Mouse (Mus musculus): ENCODE data around the gene Stpg4. TPM values are rescaled to one million over a fixed set of nuclear protein-coding genes. Genes with fewer than 3 reads are reported as not detected.

The Stpg4 gene
- total and polyA plus RNA-seq, 3 experiments: 0.33 TPM; not detected in 2

- no peak for DNase-seq (ENCODE audit: low spot score)
- H3K4me1 ChIP-seq (ENCODE audit: insufficient read depth, low read depth, low read length): no peaks in the 10 kb centered on the region; the same call in 1 of the 2 replicates
- TF ChIP-seq GATA1 (IDR thresholded peaks at IDR 0.05; ENCODE audit: borderline replicate concordance, low read length) (no peak), TAL1 (conservative IDR thresholded peaks at IDR 0.05; ENCODE audit: low read depth, low read length) (no peak), CTCF (IDR thresholded peaks at IDR 0.05; ENCODE audit: low read depth, low read length) (no peak)
Observed at GRCm38 (mm10) chr17:87349575-87349974, 78.0 kb downstream of the Stpg4 start.

GRCm38 (mm10) chr17:87349069-87349468, 78.5 kb downstream of the Stpg4 start:
- TF ChIP-seq POLR2AphosphoS5 (IDR thresholded peaks at IDR 0.05; ENCODE audit: insufficient replicate concordance, low read depth, low read length) (no peak), GATA2 (IDR thresholded peaks at IDR 0.05; ENCODE audit: borderline replicate concordance, low read depth, low read length) (no peak), GATA1 (IDR thresholded peaks at IDR 0.05; ENCODE audit: borderline replicate concordance, low read length) (no peak), TAL1 (conservative IDR thresholded peaks at IDR 0.05; ENCODE audit: low read depth, low read length) (no peak), CTCF (IDR thresholded peaks at IDR 0.05; ENCODE audit: low read depth, low read length) (no peak)
- peaks cover 95% of the 10 kb centered on the region for H3K36me3 ChIP-seq (replicated peaks)
- H3K9me3 ChIP-seq (replicated peaks): no peaks in the 10 kb centered on the region
- no peaks in the 10 kb centered on the region; the same call in 1 of the 2 replicates for H3K4me1 ChIP-seq (ENCODE audit: insufficient read depth, low read depth, low read length)
- H3K27me3 ChIP-seq (ENCODE audit: insufficient read depth, low read length): no peaks in the 10 kb centered on the region
- no peak overlapping the region for H3K4me3 ChIP-seq (ENCODE audit: low read depth, low read length)
- DNase-seq (ENCODE audit: low spot score) (no peak), ATAC-seq (ENCODE audit: extremely low read depth, insufficient number of reproducible peaks, low FRiP score, poor library complexity, severe bottlenecking) (no peak)

More at GRCm38 (mm10) chr17:87349575-87349974, 78.0 kb downstream of the Stpg4 start:
- H3K4me3 ChIP-seq (ENCODE audit: low read depth, low read length): no peak overlapping the region
- no peak for ATAC-seq (ENCODE audit: extremely low read depth, insufficient number of reproducible peaks, low FRiP score, poor library complexity, severe bottlenecking)
- peaks cover 95% of the 10 kb centered on the region for H3K36me3 ChIP-seq (replicated peaks)
- no peaks in the 10 kb centered on the region for H3K27me3 ChIP-seq (ENCODE audit: insufficient read depth, low read length)
- H3K9me3 ChIP-seq (replicated peaks): no peaks in the 10 kb centered on the region

DNA sequence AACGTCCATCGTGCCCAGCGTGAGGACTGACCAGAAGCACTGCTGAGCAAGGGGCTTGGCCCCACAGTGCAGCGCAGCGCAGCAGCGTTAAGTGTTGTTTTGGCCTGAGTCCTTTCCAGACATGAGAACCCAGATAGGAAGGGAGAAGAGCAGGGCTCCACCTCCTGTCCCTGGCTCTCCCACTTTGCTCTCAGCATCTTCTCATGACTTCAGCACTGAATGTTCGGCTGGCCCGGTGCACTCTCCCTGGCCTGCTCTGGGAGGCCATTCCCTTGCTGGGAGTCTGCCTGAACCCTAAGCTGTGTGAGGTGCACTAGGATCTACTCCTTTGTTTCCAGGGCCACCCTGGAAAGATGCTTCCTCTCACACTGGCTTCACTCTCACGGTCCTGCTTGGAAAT, 79.2 kb downstream of the Stpg4 start:
- TF ChIP-seq CTCF (IDR thresholded peaks at IDR 0.05; ENCODE audit: low read depth, low read length): no peak
- no peak for TF ChIP-seq TAL1 (conservative IDR thresholded peaks at IDR 0.05; ENCODE audit: low read depth, low read length)
- TF ChIP-seq GATA1 (IDR thresholded peaks at IDR 0.05; ENCODE audit: borderline replicate concordance, low read length): no peak
- TF ChIP-seq POLR2AphosphoS5 (IDR thresholded peaks at IDR 0.05; ENCODE audit: insufficient replicate concordance, low read depth, low read length): no peak
- no peak for TF ChIP-seq GATA2 (IDR thresholded peaks at IDR 0.05; ENCODE audit: borderline replicate concordance, low read depth, low read length)
- ATAC-seq (ENCODE audit: extremely low read depth, insufficient number of reproducible peaks, low FRiP score, poor library complexity, severe bottlenecking) (no peak), DNase-seq (ENCODE audit: low spot score) (no peak)
- H3K9me3 ChIP-seq (replicated peaks): no peaks in the 10 kb centered on the region
- no peaks in the 10 kb centered on the region; the same call in 1 of the 2 replicates for H3K4me1 ChIP-seq (ENCODE audit: insufficient read depth, low read depth, low read length)
- peaks cover 95% of the 10 kb centered on the region for H3K36me3 ChIP-seq (replicated peaks)
- H3K4me3 ChIP-seq (ENCODE audit: low read depth, low read length): no peak overlapping the region
- H3K27me3 ChIP-seq (ENCODE audit: insufficient read depth, low read length): no peaks in the 10 kb centered on the region

DNA sequence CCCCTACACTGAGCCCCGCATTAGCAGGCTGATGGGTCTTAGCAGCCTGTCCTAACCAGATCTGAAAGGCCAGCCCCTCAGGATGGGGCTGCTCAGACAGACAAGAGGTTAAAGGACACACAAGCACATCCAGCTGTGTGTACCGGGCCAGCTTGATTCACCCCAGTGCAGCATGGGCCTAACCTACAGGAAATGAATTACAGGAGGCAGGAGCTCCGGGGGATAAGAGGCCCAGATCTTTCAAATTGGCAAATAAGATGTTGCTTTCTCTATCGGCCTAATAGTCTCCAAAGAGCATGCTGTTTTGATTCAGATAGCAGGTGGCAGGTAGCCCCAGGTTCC, 82.3 kb downstream of the Stpg4 start:
- no peaks in the 10 kb centered on the region for H3K4me1 ChIP-seq (ENCODE audit: insufficient read depth, low read depth, low read length)
- no peaks in the 10 kb centered on the region for H3K27me3 ChIP-seq (ENCODE audit: insufficient read depth, low read length)
- ATAC-seq (ENCODE audit: extremely low read depth, insufficient number of reproducible peaks, low FRiP score, poor library complexity, severe bottlenecking) (no peak), DNase-seq (ENCODE audit: low spot score) (no peak)
- TF ChIP-seq TAL1 (conservative IDR thresholded peaks at IDR 0.05; ENCODE audit: low read depth, low read length) (no peak), GATA1 (IDR thresholded peaks at IDR 0.05; ENCODE audit: borderline replicate concordance, low read length) (no peak), CTCF (IDR thresholded peaks at IDR 0.05; ENCODE audit: low read depth, low read length) (no peak), GATA2 (IDR thresholded peaks at IDR 0.05; ENCODE audit: borderline replicate concordance, low read depth, low read length) (no peak), POLR2AphosphoS5 (IDR thresholded peaks at IDR 0.05; ENCODE audit: insufficient replicate concordance, low read depth, low read length) (no peak)
- no peak overlapping the region for H3K4me3 ChIP-seq (ENCODE audit: low read depth, low read length)
- no peaks in the 10 kb centered on the region for H3K9me3 ChIP-seq (replicated peaks)
- H3K36me3 ChIP-seq (replicated peaks): peaks cover 96% of the 10 kb centered on the region

DNA sequence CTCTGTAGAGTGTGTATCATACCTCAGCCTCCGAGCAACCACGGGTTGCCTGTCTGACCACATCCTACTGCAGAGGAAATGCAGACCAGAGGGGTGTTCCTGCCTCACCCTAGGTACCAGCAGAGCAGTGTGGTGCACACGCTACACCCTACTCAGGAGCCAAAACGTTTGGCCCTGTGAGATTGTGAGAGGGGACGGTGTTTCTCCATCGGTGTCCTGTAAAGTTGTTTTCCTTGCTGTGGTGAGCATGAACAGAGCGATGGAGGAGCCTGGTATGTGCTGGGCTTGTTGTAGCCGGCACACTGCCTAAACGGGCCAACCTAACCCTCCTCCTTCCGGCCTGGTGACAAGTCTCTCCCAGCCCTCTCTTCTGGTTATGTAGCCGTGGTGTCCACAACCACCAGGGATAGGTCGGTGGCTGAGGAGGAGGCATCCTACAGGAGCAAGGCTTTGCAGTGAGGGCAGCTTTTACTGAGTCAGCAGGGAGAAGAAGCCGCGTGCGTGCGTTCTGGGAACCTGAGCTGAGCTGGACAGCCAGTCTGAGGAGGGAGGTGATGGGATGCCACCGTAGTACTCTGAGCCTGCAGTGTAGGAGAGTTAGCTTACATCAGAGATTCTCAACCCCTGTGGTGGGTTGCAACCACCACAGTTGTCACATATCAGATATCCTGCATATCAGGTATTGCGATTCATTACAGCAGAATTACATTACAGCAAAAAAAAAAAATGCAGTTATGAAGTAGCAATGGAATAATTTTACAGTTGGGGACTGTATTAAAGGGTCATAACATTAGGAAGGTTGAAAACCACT, 82.9 kb downstream of the Stpg4 start:
- H3K36me3 ChIP-seq (replicated peaks): peaks cover 96% of the 10 kb centered on the region
- ATAC-seq (ENCODE audit: extremely low read depth, insufficient number of reproducible peaks, low FRiP score, poor library complexity, severe bottlenecking): no peak
- no peaks in the 10 kb centered on the region for H3K9me3 ChIP-seq (replicated peaks)
- DNase-seq (ENCODE audit: low spot score): no peak
- H3K4me3 ChIP-seq (ENCODE audit: low read depth, low read length): no peak overlapping the region
- no peaks in the 10 kb centered on the region for H3K4me1 ChIP-seq (ENCODE audit: insufficient read depth, low read depth, low read length)
- H3K27me3 ChIP-seq (ENCODE audit: insufficient read depth, low read length): no peaks in the 10 kb centered on the region
- no peak for TF ChIP-seq CTCF (IDR thresholded peaks at IDR 0.05; ENCODE audit: low read depth, low read length)
- no peak for TF ChIP-seq GATA2 (IDR thresholded peaks at IDR 0.05; ENCODE audit: borderline replicate concordance, low read depth, low read length)
- TF ChIP-seq POLR2AphosphoS5 (IDR thresholded peaks at IDR 0.05; ENCODE audit: insufficient replicate concordance, low read depth, low read length): no peak
- TF ChIP-seq TAL1 (conservative IDR thresholded peaks at IDR 0.05; ENCODE audit: low read depth, low read length): no peak
- TF ChIP-seq GATA1 (IDR thresholded peaks at IDR 0.05; ENCODE audit: borderline replicate concordance, low read length): no peak

- H3K4me1 ChIP-seq (ENCODE audit: insufficient read depth, low read depth, low read length): no peaks in the 10 kb centered on the region
- no peak for ATAC-seq (ENCODE audit: extremely low read depth, insufficient number of reproducible peaks, low FRiP score, poor library complexity, severe bottlenecking)
- peaks cover 97% of the 10 kb centered on the region for H3K36me3 ChIP-seq (replicated peaks)
- no peaks in the 10 kb centered on the region for H3K27me3 ChIP-seq (ENCODE audit: insufficient read depth, low read length)
- no peak for DNase-seq (ENCODE audit: low spot score)
- H3K4me3 ChIP-seq (ENCODE audit: low read depth, low read length): no peak overlapping the region
- no peak for TF ChIP-seq GATA1 (IDR thresholded peaks at IDR 0.05; ENCODE audit: borderline replicate concordance, low read length)
- TF ChIP-seq TAL1 (conservative IDR thresholded peaks at IDR 0.05; ENCODE audit: low read depth, low read length): no peak
- no peak for TF ChIP-seq POLR2AphosphoS5 (IDR thresholded peaks at IDR 0.05; ENCODE audit: insufficient replicate concordance, low read depth, low read length)
- TF ChIP-seq GATA2 (IDR thresholded peaks at IDR 0.05; ENCODE audit: borderline replicate concordance, low read depth, low read length): no peak
- no peak for TF ChIP-seq CTCF (IDR thresholded peaks at IDR 0.05; ENCODE audit: low read depth, low read length)
- no peaks in the 10 kb centered on the region for H3K9me3 ChIP-seq (replicated peaks)
Observed at GRCm38 (mm10) chr17:87343060-87343703, 84.4 kb downstream of the Stpg4 start.

Other genes with a start within 250 kb of the Stpg4 start
- 11.0 and 15.4 TPM in 2 replicates for gene Mcfd2, start 161.8 kb downstream of the Stpg4 start, total RNA-seq (2014; fragmentation: Nextera tagmentation)
- 34.4 and 34.6 TPM in 2 replicates for gene Mcfd2, start 161.8 kb downstream of the Stpg4 start, total RNA-seq (2017)
- 4.0 and 5.3 TPM in 2 replicates for gene Mcfd2, start 161.8 kb downstream of the Stpg4 start, polyA plus RNA-seq (2012)
- gene Ttc7, start 144.9 kb downstream of the Stpg4 start, total RNA-seq (2014; fragmentation: Nextera tagmentation): 26.2 and 34.8 TPM in 2 replicates
- gene Ttc7, start 144.9 kb downstream of the Stpg4 start, total RNA-seq (2017): 19.6 and 21.1 TPM in 2 replicates
- 43.5 and 48.8 TPM in 2 replicates for gene Ttc7, start 144.9 kb downstream of the Stpg4 start, polyA plus RNA-seq (2012)
- gene Calm2, start 19.2 kb upstream of the Stpg4 start, total RNA-seq (2014; fragmentation: Nextera tagmentation): 314 and 349 TPM in 2 replicates
- 691 and 701 TPM in 2 replicates for gene Calm2, start 19.2 kb upstream of the Stpg4 start, total RNA-seq (2017)
- 40.0 and 50.7 TPM in 2 replicates for gene Calm2, start 19.2 kb upstream of the Stpg4 start, polyA plus RNA-seq (2012)
- gene Epcam, start 208.2 kb upstream of the Stpg4 start, total RNA-seq (2014; fragmentation: Nextera tagmentation): not detected in 2 replicates
- not detected in 2 replicates for gene Epcam, start 208.2 kb upstream of the Stpg4 start, total RNA-seq (2017)
- gene Epcam, start 208.2 kb upstream of the Stpg4 start, polyA plus RNA-seq (2012): not detected in 2 replicates
- 51.7 and 58.5 TPM in 2 replicates for gene Msh2, start 244.6 kb upstream of the Stpg4 start, total RNA-seq (2014; fragmentation: Nextera tagmentation)
- 93.0 and 110 TPM in 2 replicates for gene Msh2, start 244.6 kb upstream of the Stpg4 start, total RNA-seq (2017)
- 64.9 and 96.0 TPM in 2 replicates for gene Msh2, start 244.6 kb upstream of the Stpg4 start, polyA plus RNA-seq (2012)

Measured in G1E (cell line).